Mouse (Mus musculus) forebrain, embryonic 13.5 days (tissue): ENCODE data around the gene Klk1b24. TPM values are rescaled to one million over a fixed set of nuclear protein-coding genes. Genes with fewer than 3 reads are reported as not detected.
"Not testable (repeated sequence)": the region's sequence is repeated elsewhere in the genome, so short reads cannot be mapped to it uniquely, and the experiment has no call there.

Source experiments
- ATAC-seq: fragments of 200-750 bp; cut with Nextera tagmentation; 2 replicates; pipeline ENCODE4 v1.8.0; 2017
- H3K27ac ChIP-seq: fragments of 300-500 bp; sonication (generic); 2 replicates; pipeline ENCODE4 v1.5.1; 2015; ENCODE audit warnings: inconsistent platforms, mild to moderate bottlenecking, moderate library complexity
- H3K27me3 ChIP-seq: fragments of 300-500 bp; sonication (generic); 2 replicates; pipeline ENCODE4 v1.6.1; 2015; ENCODE audit warnings: mild to moderate bottlenecking, inconsistent platforms
- H3K36me3 ChIP-seq: fragments of 300-500 bp; sonication (generic); 2 replicates; pipeline ENCODE4 v1.6.1; 2015; ENCODE audit warnings: mild to moderate bottlenecking, inconsistent platforms; ENCODE audit not compliant: poor library complexity, severe bottlenecking
- H3K4me1 ChIP-seq: fragments of 300-500 bp; sonication (generic); 2 replicates; pipeline ENCODE4 v1.6.1; 2015; ENCODE audit warnings: inconsistent platforms
- H3K4me2 ChIP-seq: fragments of 300-500 bp; sonication (generic); 2 replicates; pipeline ENCODE4 v1.6.1; 2015; ENCODE audit warnings: inconsistent platforms, mild to moderate bottlenecking, moderate library complexity
- H3K4me3 ChIP-seq: fragments of 300-500 bp; sonication (generic); 2 replicates; pipeline ENCODE4 v1.5.1; 2015; ENCODE audit warnings: mild to moderate bottlenecking, inconsistent platforms
- H3K9ac ChIP-seq: fragments of 300-500 bp; sonication (generic); 2 replicates; pipeline ENCODE4 v1.6.1; 2015; ENCODE audit warnings: mild to moderate bottlenecking, inconsistent platforms
- H3K9me3 ChIP-seq: fragments of 300-500 bp; sonication (generic); replicated peaks from 2 replicates; pipeline ENCODE4 v1.6.1; 2016; ENCODE audit warnings: inconsistent platforms
- WGBS: fragments of 180-500 bp; shearing (Covaris S2); methylation state at CpG from one replicate; pipeline ENCODE4 v1.1.7; 2015; 5-methylcytosine and 5-hydroxymethylcytosine counted together
- polyA plus RNA-seq: library from polyadenylated mRNA; unstranded; fragments of >200 nt; fragmentation: Nextera tagmentation; extraction: Ambion mirVana; gene quantifications from 2 replicates; pipeline ENCODE4 v1.2.1, GENCODE M21; 2015

The Klk1b24 gene
- polyA plus RNA-seq = not detected in 2 replicates

DNA sequence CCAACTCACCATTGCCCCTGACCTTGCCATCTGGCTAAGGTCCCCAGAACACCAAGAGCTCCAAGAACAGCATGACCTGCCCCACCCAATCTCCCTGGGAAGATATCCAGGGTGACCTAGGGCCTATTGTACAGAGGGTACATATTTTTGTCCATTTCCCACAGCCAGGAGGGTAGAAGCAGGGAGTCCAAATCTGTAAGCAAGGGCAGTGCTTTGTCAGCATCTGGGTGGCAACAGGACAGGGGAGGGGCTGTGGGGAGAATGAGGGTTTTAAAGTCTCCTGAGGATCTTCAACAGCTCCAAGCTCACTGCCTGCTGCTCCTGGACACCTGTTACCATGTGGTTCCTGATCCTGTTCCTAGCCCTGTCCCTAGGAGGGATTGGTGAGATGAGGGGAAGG is at the start of gene Klk1b24:
Klk1b24 (plus strand) TSS at position 301 of the 400 bp plus-strand sequence.
- H3K4me1 ChIP-seq, H3K4me3 ChIP-seq, H3K9ac ChIP-seq, H3K27me3 ChIP-seq, H3K9me3 ChIP-seq, H3K27ac ChIP-seq, H3K36me3 ChIP-seq, H3K4me2 ChIP-seq, ATAC-seq: not testable (repeated sequence)

DNA sequence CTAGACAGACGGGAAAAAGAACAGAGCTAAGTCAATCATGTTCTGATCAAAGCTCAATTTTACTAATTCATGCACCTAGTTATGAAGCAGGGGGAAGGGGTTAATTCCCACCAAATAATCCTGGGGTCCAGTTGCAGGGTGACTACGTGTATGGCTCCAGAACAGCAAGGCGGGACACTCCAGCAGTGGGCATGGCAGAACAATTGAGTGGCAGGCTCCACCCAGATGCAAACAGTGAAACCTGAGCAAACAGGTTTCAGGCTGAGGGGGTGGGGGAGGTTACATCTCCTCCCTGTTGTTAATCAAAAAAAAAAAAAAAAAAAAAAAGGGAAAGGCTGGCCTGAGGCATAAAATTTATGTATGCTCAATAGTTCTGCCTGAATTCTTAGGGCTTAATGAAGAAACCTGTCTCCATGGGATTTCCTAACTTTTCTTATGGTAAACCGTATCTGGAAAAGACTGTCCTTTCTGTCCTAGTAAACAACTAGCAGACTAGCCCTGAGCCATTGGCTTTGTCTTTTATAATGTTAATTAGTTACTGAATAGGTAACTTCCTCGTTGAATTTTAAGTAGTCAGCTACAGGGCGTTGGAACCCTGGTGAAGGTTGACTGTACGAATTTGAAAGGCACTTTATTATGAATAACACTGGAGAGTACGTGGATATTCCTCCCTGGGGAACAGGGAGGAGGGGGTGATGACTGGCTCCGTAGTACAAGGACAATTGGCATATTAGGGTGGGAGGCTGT is 8.6 kb upstream of the Klk1b24 start:
- H3K36me3 ChIP-seq = no peaks in the 10 kb centered on the region
- no peak for ATAC-seq
- no peaks in the 10 kb centered on the region for H3K4me1 ChIP-seq
- H3K4me3 ChIP-seq = no peak overlapping the region
- 22% methylated on average over 9 of the region's 9 CpGs for WGBS
- H3K27ac ChIP-seq = no peak overlapping the region
- H3K9me3 ChIP-seq = no peaks in the 10 kb centered on the region
- no peak overlapping the region for H3K9ac ChIP-seq
- H3K4me2 ChIP-seq = no peak overlapping the region
- H3K27me3 ChIP-seq = no peaks in the 10 kb centered on the region

DNA sequence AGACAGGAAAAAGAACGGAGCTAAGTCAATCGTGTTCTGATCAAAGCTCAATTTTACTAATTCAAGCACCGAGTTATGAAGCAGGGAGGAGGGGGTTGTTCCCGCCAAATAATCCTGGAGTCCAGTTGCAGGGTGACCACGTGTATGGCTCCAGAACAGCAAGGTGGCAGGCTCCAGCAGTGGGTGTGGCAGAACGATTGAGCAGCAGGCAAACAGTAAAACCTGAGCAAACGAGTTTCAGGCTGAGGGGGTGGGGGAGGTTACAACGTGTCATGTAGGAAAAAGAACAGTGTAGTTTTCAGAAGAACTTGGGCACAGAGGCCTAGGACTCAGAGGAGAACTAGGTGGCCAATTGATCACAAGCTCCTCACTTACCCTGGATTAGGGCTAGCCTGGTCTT is 1.5 kb upstream of the Klk1b24 start:
- H3K27ac ChIP-seq, H3K9me3 ChIP-seq, H3K9ac ChIP-seq, H3K4me3 ChIP-seq, H3K36me3 ChIP-seq, H3K27me3 ChIP-seq, ATAC-seq, H3K4me2 ChIP-seq, H3K4me1 ChIP-seq: not testable (repeated sequence)
- WGBS = 67% methylated on average over 8 of the region's 8 CpGs

DNA sequence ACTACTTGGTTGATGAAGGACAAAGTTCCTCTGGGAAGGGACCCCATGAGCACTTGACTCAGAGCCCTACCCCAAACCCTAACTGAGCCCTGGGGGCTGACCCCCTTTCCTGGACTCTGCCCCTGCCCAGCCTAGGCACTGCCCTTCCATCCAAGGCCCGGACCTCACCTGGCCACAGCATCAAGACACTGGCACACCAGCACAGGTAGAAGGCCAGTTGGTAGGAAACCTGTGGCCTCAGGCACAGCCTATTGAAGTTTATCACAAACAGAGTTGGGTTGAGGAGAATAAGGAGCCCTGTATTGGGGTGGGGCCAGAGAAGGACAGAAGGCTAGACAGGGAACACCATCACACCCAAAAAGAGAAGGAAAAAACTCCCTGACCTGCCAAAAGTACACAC is 5.4 kb downstream of the Klk1b24 start:
- not testable (repeated sequence) for H3K27ac ChIP-seq, H3K4me3 ChIP-seq, H3K9ac ChIP-seq, H3K9me3 ChIP-seq, H3K27me3 ChIP-seq, H3K4me1 ChIP-seq, ATAC-seq, H3K4me2 ChIP-seq, H3K36me3 ChIP-seq
- WGBS = 69% methylated on average over 1 of the region's 1 CpGs

DNA sequence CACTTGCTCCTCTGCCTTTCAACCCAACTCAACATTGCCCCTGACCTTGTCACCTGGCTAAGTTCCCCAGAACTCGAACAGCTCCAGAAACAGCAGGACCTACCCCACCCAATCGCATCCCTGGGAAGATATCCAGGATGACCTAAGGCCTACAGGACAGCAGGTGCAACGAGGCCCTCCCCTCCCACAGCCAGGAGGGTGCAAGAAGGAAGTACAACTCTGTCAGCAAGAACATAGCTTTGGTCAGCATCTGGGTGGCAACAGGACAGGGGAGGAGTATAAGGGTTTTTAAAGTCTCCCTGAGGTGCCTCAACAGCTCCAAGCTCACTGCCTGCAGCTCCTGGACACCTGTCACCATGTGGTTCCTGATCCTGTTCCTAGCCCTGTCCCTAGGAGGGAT is 9.9 kb downstream of the Klk1b24 start, which contains the start of gene Klk1b3:
Klk1b3 (plus strand) TSS at position 301 of the 400 bp plus-strand sequence.
- H3K36me3 ChIP-seq = no peaks in the 10 kb centered on the region
- WGBS = 79% methylated on average over 3 of the region's 3 CpGs

DNA sequence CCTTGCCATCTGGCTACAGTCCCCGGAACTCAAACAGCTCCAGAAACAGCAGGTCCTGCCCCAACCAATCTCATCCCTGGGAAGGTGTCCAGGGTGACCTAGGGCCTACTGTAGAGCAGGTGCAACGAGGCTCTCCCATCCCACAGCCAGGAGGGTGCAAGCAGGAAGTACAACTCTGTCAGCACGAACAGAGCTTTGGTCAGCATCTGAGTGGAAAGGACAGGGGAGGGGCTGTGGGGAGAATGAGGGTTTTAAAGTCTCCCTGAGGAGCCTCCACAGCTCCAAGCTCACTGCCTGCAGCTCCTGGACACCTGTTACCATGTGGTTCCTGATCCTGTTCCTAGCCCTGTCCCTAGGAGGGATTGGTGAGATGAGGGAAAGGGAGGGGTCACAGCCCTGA is 19.1 kb downstream of the Klk1b24 start, which contains the start of gene Klk1b4:
Klk1b4 (plus strand) TSS at position 301 of the 400 bp plus-strand sequence.
- 46% methylated on average over 3 of the region's 3 CpGs for WGBS
- not testable (repeated sequence) for H3K27me3 ChIP-seq, H3K4me1 ChIP-seq, H3K36me3 ChIP-seq, H3K4me3 ChIP-seq, H3K9ac ChIP-seq, H3K27ac ChIP-seq, H3K4me2 ChIP-seq, ATAC-seq, H3K9me3 ChIP-seq

More for the DNA sequence above, 9.9 kb downstream of the Klk1b24 start, which contains the start of gene Klk1b3:
- H3K27me3 ChIP-seq = no peaks in the 10 kb centered on the region
- no peak for ATAC-seq
- H3K4me3 ChIP-seq = no peak within 1 kb of the TSS
- H3K4me2 ChIP-seq = no peak within 1 kb of the TSS
- no peak within 1 kb of the TSS for H3K9ac ChIP-seq
- H3K4me1 ChIP-seq = no peaks in the 10 kb centered on the region
- H3K9me3 ChIP-seq = no peaks in the 10 kb centered on the region
- H3K27ac ChIP-seq = no peak within 1 kb of the TSS

DNA sequence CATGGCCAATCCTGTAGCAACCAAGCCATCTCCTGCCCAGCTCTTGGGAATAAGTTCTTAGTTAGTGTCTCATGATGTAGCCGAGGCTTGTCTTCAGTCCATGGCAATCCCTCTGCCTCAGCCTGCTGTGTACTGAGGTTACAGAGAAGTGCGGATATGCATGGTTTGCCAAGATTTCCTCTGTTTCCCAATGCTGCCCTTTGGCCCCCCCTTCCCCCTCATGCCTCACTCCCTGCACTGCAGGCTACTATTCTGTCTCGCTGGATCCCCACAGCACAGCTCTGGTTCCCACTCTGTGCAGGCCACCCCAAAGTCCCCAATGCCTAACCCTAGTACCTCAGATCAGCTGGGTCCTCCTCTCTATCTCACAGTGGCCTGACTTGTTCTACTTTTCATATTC is 20.3 kb downstream of the Klk1b24 start:
- no peaks in the 10 kb centered on the region for H3K36me3 ChIP-seq
- H3K4me3 ChIP-seq = no peak overlapping the region
- no peak overlapping the region for H3K27ac ChIP-seq
- no peaks in the 10 kb centered on the region for H3K4me1 ChIP-seq
- 87% methylated on average over 3 of the region's 3 CpGs for WGBS
- H3K27me3 ChIP-seq = no peaks in the 10 kb centered on the region
- H3K4me2 ChIP-seq = no peak overlapping the region
- H3K9ac ChIP-seq = no peak overlapping the region
- ATAC-seq = no peak
- no peaks in the 10 kb centered on the region for H3K9me3 ChIP-seq

DNA sequence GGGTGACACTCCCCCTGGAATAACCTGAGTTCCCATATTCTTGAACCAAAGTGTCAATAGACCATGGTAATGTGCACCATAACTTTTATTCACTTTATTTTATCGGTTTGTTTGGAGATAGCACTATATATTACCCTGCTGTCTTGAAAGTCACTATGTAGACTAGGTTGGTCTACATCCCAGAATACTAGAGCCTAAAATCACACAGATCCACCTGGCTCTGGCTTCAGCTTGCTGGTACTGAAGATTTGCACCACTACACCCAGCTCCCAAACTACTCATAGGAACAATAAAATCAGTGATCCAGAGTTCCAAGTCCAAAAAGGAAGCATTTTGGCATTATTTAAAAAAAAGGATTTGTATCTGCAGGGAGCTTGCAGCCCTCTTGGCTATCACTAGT is 27.6 kb downstream of the Klk1b24 start, which contains the start of gene Klk1b5:
Klk1b5 (plus strand) TSS at position 301 of the 400 bp plus-strand sequence.
- ATAC-seq = no peak
- no peaks in the 10 kb centered on the region for H3K27me3 ChIP-seq
- H3K9me3 ChIP-seq = no peaks in the 10 kb centered on the region
- no peaks in the 10 kb centered on the region for H3K36me3 ChIP-seq
- no peak within 1 kb of the TSS for H3K4me2 ChIP-seq
- no peaks in the 10 kb centered on the region for H3K4me1 ChIP-seq
- 82% methylated on average over 1 of the region's 1 CpGs for WGBS
- H3K27ac ChIP-seq = no peak within 1 kb of the TSS
- no peak within 1 kb of the TSS for H3K4me3 ChIP-seq
- H3K9ac ChIP-seq = no peak within 1 kb of the TSS

DNA sequence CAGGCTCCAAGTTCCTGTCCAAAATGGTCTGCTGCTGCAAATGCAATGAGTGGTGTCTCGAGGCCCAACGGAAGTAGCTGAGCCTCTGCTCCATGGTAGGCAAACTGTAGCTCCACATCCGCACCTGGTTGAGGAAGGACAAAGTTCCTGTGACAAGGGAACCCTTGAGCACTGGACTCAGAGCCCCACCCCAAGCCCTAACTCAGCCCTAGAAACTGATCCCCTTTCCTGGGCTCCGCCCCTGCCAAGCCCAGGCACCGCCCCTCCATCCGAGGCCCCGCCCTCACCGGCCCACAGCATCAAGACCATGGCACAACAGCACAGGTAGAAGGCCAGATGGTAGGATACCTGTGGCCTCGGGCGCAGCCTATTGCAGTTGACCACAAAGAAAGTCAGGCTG is 33.6 kb downstream of the Klk1b24 start:
- WGBS = 77% methylated on average over 8 of the region's 10 CpGs
- H3K9ac ChIP-seq, H3K4me3 ChIP-seq, H3K9me3 ChIP-seq, H3K36me3 ChIP-seq, H3K27me3 ChIP-seq, ATAC-seq, H3K4me2 ChIP-seq, H3K27ac ChIP-seq, H3K4me1 ChIP-seq: not testable (repeated sequence)

DNA sequence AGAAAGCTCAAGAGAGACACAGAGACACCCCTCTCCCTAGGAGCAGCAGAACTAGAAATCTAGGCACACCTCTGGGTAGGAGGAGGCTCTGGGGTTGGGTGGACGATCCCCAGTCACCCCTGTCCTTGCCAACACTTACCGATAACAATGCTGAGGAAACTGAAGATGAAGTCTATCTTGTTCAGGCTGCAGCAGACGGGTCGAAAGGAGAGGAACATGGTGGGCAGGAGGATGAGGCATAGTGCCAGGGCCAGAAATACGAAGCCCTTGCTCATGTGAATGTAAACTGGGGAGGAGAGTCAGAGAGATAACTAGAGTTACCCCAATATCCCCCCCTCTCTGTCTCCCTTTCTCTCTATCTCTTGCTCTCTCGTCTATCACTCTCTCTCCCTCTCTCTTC is 34.3 kb downstream of the Klk1b24 start:
- H3K36me3 ChIP-seq, H3K4me3 ChIP-seq, H3K27ac ChIP-seq, ATAC-seq, H3K9me3 ChIP-seq, H3K4me2 ChIP-seq, H3K27me3 ChIP-seq, H3K4me1 ChIP-seq, H3K9ac ChIP-seq: not testable (repeated sequence)
- 80% methylated on average over 6 of the region's 6 CpGs for WGBS

DNA sequence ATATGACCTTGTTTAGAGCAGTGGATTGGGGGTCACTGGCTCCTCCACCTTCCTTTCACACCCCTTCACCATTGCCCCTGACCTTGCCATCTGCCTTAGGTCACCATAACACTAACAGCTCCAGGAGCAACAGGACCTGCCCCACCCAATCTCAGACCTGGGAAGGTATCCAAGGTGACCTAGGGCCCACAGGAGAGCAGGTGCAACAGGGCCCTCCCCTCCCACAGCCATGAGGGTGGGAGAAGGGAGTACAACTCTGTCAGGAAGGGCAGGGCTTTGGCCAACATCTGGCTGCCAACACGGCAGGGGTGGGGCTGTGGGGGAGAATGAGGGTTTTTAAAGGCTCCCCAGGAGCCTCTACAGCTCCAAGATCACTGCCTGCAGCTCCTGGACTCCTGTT is 37.0 kb downstream of the Klk1b24 start, which contains the start of gene Klk1:
Klk1 (plus strand) TSS at position 285 of the 400 bp plus-strand sequence.
- no peak for ATAC-seq
- Histone ChIP-seq H3K27me3 (no peaks in the 10 kb centered on the region), H3K4me3 (no peak within 1 kb of the TSS), H3K36me3 (no peaks in the 10 kb centered on the region), H3K9ac (no peak within 1 kb of the TSS), H3K9me3 (no peaks in the 10 kb centered on the region), H3K4me2 (no peak within 1 kb of the TSS), H3K4me1 (no peaks in the 10 kb centered on the region), H3K27ac (no peak within 1 kb of the TSS)
- WGBS = 54% methylated on average over 1 of the region's 1 CpGs

DNA sequence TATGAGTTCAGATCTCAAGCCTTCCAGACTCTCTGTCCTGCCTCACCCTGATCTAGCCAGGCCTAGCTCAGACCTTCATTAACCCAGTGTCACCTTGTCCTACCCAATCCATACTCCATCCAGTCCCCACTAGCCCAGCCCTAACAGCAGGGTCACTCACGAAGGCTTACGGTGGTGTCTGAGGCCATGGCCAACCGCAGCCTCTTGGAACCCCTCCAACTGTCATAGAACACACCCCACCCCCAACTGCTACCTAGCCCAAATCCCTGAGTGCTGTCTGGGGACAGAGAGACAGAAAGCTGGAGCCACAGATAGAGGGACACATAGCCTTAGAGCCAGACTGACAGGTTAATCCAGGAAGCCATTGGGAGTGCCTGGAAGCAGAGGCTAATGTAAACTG is 47.9 kb downstream of the Klk1b24 start, which contains the start of gene Gm36864:
Gm36864 (plus strand) TSS at position 269 of the 400 bp plus-strand sequence.
- H3K9ac ChIP-seq = no peak within 1 kb of the TSS
- WGBS = 80% methylated on average over 3 of the region's 3 CpGs
- H3K4me3 ChIP-seq = no peak within 1 kb of the TSS
- 0 out of 2 replicates have a peak, but pooled peaks cover 3% of the 10 kb centered on the region for H3K27me3 ChIP-seq
- no peaks in the 10 kb centered on the region for H3K4me1 ChIP-seq
- H3K4me2 ChIP-seq = no peak within 1 kb of the TSS
- no peak within 1 kb of the TSS for H3K27ac ChIP-seq
- no peaks in the 10 kb centered on the region for H3K36me3 ChIP-seq
- no peak for ATAC-seq
- no peaks in the 10 kb centered on the region for H3K9me3 ChIP-seq

DNA sequence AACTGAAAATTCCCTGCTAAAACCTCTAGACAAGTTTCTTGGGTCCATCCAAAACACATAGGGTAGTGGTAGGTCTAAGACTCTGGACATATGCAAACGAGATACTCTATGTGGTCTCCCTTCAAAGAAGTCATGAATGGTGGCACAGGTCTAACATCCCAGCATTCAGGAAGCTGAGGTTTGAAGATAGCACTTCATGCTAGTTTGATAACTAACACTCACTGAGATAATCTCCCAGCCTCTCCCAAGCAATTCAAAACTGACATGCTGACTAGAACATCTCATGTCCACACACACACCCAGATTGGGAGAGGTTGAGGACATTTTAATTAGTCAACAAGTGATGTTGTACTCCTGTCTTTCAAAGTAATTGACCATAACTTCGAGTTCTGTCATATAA is 51.9 kb downstream of the Klk1b24 start:
- H3K9me3 ChIP-seq = no peaks in the 10 kb centered on the region
- no peak overlapping the region for H3K4me2 ChIP-seq
- H3K4me3 ChIP-seq = no peak overlapping the region
- H3K27me3 ChIP-seq = 0 out of 2 replicates have a peak, but pooled peaks cover 3% of the 10 kb centered on the region
- no peaks in the 10 kb centered on the region for H3K4me1 ChIP-seq
- no peak overlapping the region for H3K27ac ChIP-seq
- no peak for ATAC-seq
- WGBS = 56% methylated on average over 2 of the region's 2 CpGs
- H3K9ac ChIP-seq = no peak overlapping the region
- no peaks in the 10 kb centered on the region for H3K36me3 ChIP-seq
